Mouse (Mus musculus): ENCODE results near the gene Cnr2. TPM values are rescaled to one million over a fixed set of nuclear protein-coding genes. Genes with fewer than 3 reads are reported as not detected.
A peak's percentile ranks its signal among the peaks of the same experiment; 100 is the strongest.

Cnr2 gene
- polyA plus RNA-seq, 1 experiment from 2014 or later = 0.13 TPM

DNA sequence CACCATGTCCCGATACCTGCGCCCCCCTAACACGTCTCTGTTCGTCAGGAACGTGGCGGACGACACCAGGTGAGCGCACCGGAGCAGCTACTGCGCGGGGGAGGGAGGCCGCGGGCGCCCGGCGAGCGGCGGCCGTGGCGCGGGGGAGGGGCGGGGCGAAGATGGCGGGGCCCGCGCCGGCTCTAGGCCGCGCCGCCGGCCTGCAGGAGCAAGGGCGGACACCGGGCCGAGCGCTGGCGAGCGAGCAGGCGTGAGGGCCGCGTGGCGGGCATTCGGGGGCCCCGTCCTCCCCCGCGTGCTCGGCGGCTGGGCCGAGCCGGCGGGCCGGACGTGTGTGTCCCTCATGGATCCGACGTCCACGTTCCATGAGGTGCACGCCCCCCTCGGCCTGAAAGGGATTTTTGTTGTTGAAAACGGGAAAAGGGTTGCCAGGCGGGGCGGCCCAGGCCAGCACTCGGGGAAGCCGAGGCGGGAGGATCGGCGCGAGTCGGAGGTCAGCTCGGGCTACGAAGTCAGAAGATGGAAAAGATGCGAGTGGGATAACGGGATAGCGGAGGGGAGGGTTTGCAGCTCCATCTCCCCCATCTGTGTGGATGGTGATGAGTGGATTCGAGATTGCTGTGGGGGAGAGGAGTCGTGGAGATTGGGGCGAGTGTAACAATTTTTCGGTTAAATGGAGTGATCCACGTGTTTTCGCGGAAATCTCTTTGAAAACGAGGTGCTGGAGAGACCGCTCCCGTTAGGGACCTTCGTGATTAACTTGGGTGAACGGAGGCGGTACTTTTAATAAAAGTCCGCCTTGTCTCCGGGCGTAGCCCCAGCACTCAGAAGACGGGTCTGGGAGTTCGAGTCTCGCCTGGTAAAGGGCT is 38.7 kb upstream of the Cnr2 start:
- no peaks in the 10 kb centered on the region; the same call in 1 of the 2 replicates for H3K36me3 ChIP-seq (ENCODE audit: control insufficient read depth, insufficient read depth, low read length)
- ATAC-seq (replicated peaks; ENCODE audit: low FRiP score) = peak; percentile 71

DNA sequence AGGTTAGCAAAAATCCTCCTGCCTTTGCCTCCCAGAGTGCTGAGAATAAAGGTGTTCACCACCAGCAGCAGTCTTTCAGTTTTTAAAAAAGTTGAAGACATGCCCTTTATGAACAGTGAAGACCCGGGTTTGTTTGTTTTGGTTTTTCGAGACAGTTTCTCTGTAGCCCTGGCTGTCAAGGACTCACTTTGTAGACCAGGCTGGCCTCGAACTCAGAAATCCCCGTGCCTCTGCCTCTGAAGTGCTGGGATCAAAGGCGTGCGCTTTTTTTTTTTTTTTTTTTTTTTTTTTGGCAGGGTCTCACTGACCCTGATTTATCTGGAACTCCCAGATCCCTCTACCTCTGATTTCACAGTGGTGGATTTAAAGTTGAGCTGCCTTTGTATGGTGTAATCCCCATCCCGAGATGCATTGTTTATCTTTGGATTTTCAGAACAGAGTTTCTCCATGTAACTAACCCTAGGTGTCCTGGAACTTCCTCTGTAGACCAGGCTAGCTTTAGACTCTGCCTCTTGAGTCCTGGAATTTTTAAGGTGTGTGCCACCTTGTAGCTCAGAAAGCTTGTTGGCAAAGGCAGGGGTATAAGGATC is 37.5 kb upstream of the Cnr2 start:
- DNase-seq (ENCODE audit: low spot score) (no peak), ATAC-seq (replicated peaks; ENCODE audit: low FRiP score) (no peak)
- Histone ChIP-seq H3K4me3 (ENCODE audit: low read depth, low read length) (peak overlapping the region; percentile 71), H3K4me1 (replicated peaks; ENCODE audit: control insufficient read depth, insufficient read depth, low read length) (peaks cover 9% of the 10 kb centered on the region; the same call in 1 of the 2 replicates), H3K27ac (ENCODE audit: low read depth, low read length) (no peak overlapping the region), H3K36me3 (ENCODE audit: control insufficient read depth, insufficient read depth, low read length) (no peaks in the 10 kb centered on the region; the same call in 1 of the 2 replicates), H3K9me3 (ENCODE audit: control insufficient read depth, low read length) (no peaks in the 10 kb centered on the region), H3K4me2 (ENCODE audit: low read depth, low read length, severe bottlenecking) (peak overlapping the region; percentile 79), H3K9ac (ENCODE audit: low read length) (peak overlapping the region; percentile 80), H3K27me3 (ENCODE audit: control insufficient read depth, insufficient read depth, low read length) (no peaks in the 10 kb centered on the region)
- WGBS = 16% methylated on average over 7 of the region's 7 CpGs

More for the DNA sequence above, 38.7 kb upstream of the Cnr2 start:
- Histone ChIP-seq H3K9ac (ENCODE audit: low read length) (peak overlapping the region; percentile 80), H3K9me3 (ENCODE audit: control insufficient read depth, low read length) (no peaks in the 10 kb centered on the region), H3K27me3 (ENCODE audit: control insufficient read depth, insufficient read depth, low read length) (no peaks in the 10 kb centered on the region), H3K27ac (ENCODE audit: low read depth, low read length) (peak overlapping the region; percentile 97), H3K4me1 (replicated peaks; ENCODE audit: control insufficient read depth, insufficient read depth, low read length) (peaks cover 9% of the 10 kb centered on the region; the same call in 1 of the 2 replicates), H3K4me2 (ENCODE audit: low read depth, low read length, severe bottlenecking) (peak overlapping the region; percentile 79), H3K4me3 (ENCODE audit: low read depth, low read length) (peak overlapping the region; percentile 71)
- WGBS = under 1% methylated on average over 82 of the region's 91 CpGs
- peak; percentile 87 for DNase-seq (ENCODE audit: low spot score)

DNA sequence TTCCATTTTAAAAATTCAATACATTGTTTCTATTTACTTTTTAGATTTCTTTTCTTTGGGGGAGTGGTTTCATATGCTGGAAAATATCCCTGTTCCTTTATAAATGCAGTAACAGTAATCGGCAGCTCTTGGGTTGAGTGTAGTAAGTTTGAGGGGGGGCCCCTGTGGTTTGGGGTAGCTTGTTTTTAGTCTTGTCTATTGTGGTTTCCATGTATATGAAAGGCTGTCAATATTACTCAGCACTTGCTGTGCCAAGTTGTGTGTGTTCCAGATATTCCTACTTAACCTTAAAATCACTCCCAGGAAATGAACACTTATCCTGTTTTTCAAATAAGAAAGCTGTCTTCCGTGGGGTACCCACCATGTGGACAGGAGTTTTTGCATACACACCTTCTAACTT is 26.2 kb upstream of the Cnr2 start:
- H3K4me3 ChIP-seq (ENCODE audit: low read depth, low read length) = no peak overlapping the region
- H3K9ac ChIP-seq (ENCODE audit: low read length) = no peak overlapping the region
- no peak for ATAC-seq (replicated peaks; ENCODE audit: low FRiP score)
- H3K9me3 ChIP-seq (ENCODE audit: control insufficient read depth, low read length) = no peaks in the 10 kb centered on the region
- no peaks in the 10 kb centered on the region for H3K27me3 ChIP-seq (ENCODE audit: control insufficient read depth, insufficient read depth, low read length)
- 81% methylated on average over 2 of the region's 2 CpGs for WGBS
- H3K27ac ChIP-seq (ENCODE audit: low read depth, low read length) = no peak overlapping the region
- no peaks in the 10 kb centered on the region; the same call in 1 of the 2 replicates for H3K36me3 ChIP-seq (ENCODE audit: control insufficient read depth, insufficient read depth, low read length)
- peaks cover 6% of the 10 kb centered on the region; the same call in 1 of the 2 replicates for H3K4me1 ChIP-seq (replicated peaks; ENCODE audit: control insufficient read depth, insufficient read depth, low read length)
- no peak overlapping the region for H3K4me2 ChIP-seq (ENCODE audit: low read depth, low read length, severe bottlenecking)
- DNase-seq (ENCODE audit: low spot score) = no peak

DNA sequence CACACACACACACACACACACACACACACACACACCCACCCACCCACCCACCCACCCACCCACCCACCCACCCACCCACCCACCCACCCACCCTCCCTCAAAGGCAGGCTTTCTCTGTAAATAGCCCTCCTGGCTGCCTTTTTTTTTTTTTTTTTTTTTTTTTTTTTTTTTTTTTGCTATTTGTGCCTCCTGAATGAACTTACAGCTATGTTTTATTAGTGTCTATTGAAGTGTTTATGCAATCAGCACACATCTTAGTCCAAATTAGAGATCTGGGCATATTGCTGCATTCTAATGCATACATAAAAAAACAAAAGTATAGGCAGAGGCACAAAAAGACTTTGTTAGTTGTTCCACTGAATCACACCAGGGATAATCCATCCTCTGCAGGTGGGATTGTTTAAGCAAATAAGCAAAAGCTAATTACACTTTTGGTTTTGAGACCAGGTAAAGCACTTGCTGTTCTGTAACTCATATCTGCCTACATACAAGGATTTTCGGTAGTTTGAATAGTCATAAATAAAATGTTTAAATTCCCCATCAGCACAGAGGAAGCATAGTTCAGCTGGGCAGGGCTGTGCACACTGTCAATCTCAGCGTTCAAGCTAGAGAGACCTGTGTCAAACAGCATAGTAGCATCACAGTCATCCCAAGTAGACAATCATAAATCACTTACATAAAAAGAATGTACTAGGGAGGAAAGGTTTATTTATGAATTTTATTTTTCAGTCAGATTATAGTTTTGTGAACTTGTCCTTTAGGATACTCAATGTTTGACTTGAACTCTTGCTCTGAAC is 24.8 kb upstream of the Cnr2 start:
- Histone ChIP-seq H3K36me3 (ENCODE audit: control insufficient read depth, insufficient read depth, low read length) (no peaks in the 10 kb centered on the region; the same call in 1 of the 2 replicates), H3K27me3 (ENCODE audit: control insufficient read depth, insufficient read depth, low read length) (no peaks in the 10 kb centered on the region), H3K27ac (ENCODE audit: low read depth, low read length) (no peak overlapping the region), H3K4me1 (replicated peaks; ENCODE audit: control insufficient read depth, insufficient read depth, low read length) (peaks cover 18% of the 10 kb centered on the region), H3K9ac (ENCODE audit: low read length) (no peak overlapping the region), H3K4me2 (ENCODE audit: low read depth, low read length, severe bottlenecking) (no peak overlapping the region; the same call in 1 of the 2 replicates), H3K9me3 (ENCODE audit: control insufficient read depth, low read length) (no peaks in the 10 kb centered on the region), H3K4me3 (ENCODE audit: low read depth, low read length) (no peak overlapping the region)
- DNase-seq (ENCODE audit: low spot score) (no peak), ATAC-seq (replicated peaks; ENCODE audit: low FRiP score) (no peak)
- 52% methylated on average over 2 of the region's 2 CpGs for WGBS

DNA sequence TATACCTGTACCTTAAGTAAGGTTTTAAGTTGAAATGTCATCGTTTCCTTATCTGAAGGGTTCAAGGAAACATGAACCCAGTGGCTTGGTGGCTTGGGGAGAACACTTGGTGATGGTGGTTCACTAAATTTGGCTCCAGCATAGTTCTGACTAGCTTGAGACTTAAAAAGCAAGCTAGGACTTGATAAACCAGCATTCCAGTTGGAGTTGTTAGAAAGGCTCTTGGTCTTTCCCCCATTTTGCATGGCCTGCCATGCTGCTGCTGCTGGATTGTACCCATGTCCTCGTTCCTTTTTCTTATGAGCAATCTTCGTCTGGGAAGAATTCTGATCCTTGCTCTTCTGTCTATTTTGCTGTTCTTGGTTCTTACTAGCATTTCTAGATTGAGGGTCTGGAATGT is 23.2 kb upstream of the Cnr2 start:
- Histone ChIP-seq H3K4me3 (ENCODE audit: low read depth, low read length) (peak overlapping the region; percentile 67), H3K27me3 (ENCODE audit: control insufficient read depth, insufficient read depth, low read length) (no peaks in the 10 kb centered on the region), H3K27ac (ENCODE audit: low read depth, low read length) (no peak overlapping the region), H3K36me3 (ENCODE audit: control insufficient read depth, insufficient read depth, low read length) (no peaks in the 10 kb centered on the region; the same call in 1 of the 2 replicates), H3K9me3 (ENCODE audit: control insufficient read depth, low read length) (no peaks in the 10 kb centered on the region), H3K4me2 (ENCODE audit: low read depth, low read length, severe bottlenecking) (peak overlapping the region; percentile 68), H3K4me1 (replicated peaks; ENCODE audit: control insufficient read depth, insufficient read depth, low read length) (peaks cover 31% of the 10 kb centered on the region), H3K9ac (ENCODE audit: low read length) (peak overlapping the region; percentile 95; the same call in 1 of the 2 replicates)
- no peak for ATAC-seq (replicated peaks; ENCODE audit: low FRiP score)
- peak; percentile 50 for DNase-seq (ENCODE audit: low spot score)
- WGBS = 68% methylated on average over 3 of the region's 3 CpGs

DNA sequence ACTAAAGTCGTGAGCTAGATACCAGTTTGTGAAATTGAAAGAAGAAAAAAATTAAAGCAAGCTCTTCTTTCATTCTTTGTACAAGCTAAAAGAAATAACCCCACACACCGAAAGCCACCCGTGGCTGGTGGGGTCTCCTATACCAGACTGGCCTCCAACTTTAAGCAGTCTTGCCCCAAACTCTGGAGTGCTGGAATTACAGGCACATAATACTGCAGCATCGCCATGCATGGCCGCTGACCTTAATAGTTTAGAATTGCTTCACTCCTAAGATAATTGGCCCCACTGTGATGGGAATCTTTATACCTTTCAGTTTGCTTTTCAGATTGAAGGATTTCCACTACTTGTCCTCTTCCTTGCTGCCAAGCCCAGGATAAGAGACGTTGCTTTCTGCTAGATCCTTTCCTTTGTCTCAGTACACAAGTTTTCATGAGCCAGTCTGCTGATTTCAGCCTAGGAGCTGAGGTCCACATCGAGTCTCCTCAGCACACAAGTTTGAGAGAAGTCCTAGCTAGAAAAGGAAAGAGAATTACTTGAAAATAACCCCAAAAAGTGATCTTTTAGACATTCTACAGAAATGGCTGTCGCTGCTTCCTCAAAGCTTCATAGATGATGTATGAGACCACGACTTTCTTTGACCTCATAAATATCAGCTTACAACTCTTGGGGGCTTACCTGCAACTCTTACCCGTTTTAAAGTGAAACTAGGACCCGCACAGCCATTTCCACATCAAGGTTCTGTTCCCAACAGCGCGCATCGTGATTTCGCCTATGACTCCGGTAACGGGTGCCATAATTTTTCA is 22.4 kb upstream of the Cnr2 start:
- WGBS = 12% methylated on average over 17 of the region's 17 CpGs
- Histone ChIP-seq H3K4me1 (replicated peaks; ENCODE audit: control insufficient read depth, insufficient read depth, low read length) (peaks cover 31% of the 10 kb centered on the region), H3K4me3 (ENCODE audit: low read depth, low read length) (peak overlapping the region; percentile 67), H3K36me3 (ENCODE audit: control insufficient read depth, insufficient read depth, low read length) (no peaks in the 10 kb centered on the region; the same call in 1 of the 2 replicates), H3K4me2 (ENCODE audit: low read depth, low read length, severe bottlenecking) (peak overlapping the region; percentile 68), H3K27me3 (ENCODE audit: control insufficient read depth, insufficient read depth, low read length) (no peaks in the 10 kb centered on the region), H3K27ac (ENCODE audit: low read depth, low read length) (peak overlapping the region; percentile 99), H3K9me3 (ENCODE audit: control insufficient read depth, low read length) (no peaks in the 10 kb centered on the region), H3K9ac (ENCODE audit: low read length) (peak overlapping the region; percentile 95)
- ATAC-seq (replicated peaks; ENCODE audit: low FRiP score) = no peak
- DNase-seq (ENCODE audit: low spot score) = peak; percentile 52

DNA sequence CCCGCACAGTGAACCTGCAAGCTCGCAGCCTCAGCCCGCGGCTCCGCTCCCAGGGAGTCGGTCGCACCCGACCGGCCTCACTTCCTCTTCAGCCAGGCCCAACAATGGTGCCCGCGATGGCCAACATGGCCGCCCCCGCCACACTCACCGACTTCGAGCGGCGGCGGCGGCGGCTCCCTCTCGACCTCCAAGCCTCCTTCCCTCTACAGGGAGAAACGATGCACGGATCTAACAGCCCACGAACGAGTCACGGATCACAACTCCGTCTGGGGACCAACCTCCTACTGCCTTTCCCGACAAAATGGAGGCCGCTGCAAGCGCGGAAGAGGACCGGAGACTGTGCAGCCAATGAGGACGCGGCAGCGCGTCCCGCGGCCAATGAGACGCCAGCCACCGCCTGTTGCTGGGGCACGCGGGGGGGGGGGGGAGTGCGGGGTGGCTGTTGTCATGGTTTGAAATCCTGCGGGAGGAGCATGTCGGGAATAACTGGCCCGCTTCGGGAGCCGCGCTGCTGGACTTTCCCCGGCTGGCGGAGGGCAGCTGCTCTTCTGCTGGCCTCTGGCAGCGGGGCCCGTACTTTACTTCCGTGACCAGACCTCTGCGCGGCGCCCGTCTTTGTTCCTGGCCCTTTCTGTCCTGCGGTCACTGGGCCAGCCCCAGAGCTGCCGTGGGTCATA is 21.5 kb upstream of the Cnr2 start, which contains the start of gene Pnrc2:
Gene Pnrc2 (minus strand): TSS at position 325 of the 677 bp plus-strand sequence.
- Histone ChIP-seq H3K27ac (ENCODE audit: low read depth, low read length) (peak within 1 kb of the TSS; percentile 99), H3K36me3 (ENCODE audit: control insufficient read depth, insufficient read depth, low read length) (no peaks in the 10 kb centered on the region; the same call in 1 of the 2 replicates), H3K9ac (ENCODE audit: low read length) (peak within 1 kb of the TSS; percentile 95), H3K27me3 (ENCODE audit: control insufficient read depth, insufficient read depth, low read length) (no peaks in the 10 kb centered on the region), H3K4me2 (ENCODE audit: low read depth, low read length, severe bottlenecking) (peak within 1 kb of the TSS; percentile 68), H3K4me1 (replicated peaks; ENCODE audit: control insufficient read depth, insufficient read depth, low read length) (peaks cover 31% of the 10 kb centered on the region), H3K9me3 (ENCODE audit: control insufficient read depth, low read length) (no peaks in the 10 kb centered on the region), H3K4me3 (ENCODE audit: low read depth, low read length) (peak within 1 kb of the TSS; percentile 67)
- under 1% methylated on average over 52 of the region's 60 CpGs for WGBS
- ATAC-seq (replicated peaks; ENCODE audit: low FRiP score) = peak; percentile 93
- DNase-seq (ENCODE audit: low spot score) = peak; percentile 99
